Mouse (Mus musculus): ENCODE measurements around the gene Ern1. TPM values are rescaled to one million over a fixed set of nuclear protein-coding genes. Genes with fewer than 3 reads are reported as not detected.
"Not testable (repeated sequence)": the region's sequence is repeated elsewhere in the genome, so short reads cannot be mapped to it uniquely, and the experiment has no call there.

Ern1 gene
- total RNA-seq, 2 experiments from 2014 or later: 9.2 to 9.3 TPM

- DNase-seq (ENCODE audit: low spot score in 2 of 2): peak; percentile 68 to 78
These were observed 15.7 kb upstream of the Ern1 start for GRCm38 (mm10) chr11:106503425-106503717.

DNA sequence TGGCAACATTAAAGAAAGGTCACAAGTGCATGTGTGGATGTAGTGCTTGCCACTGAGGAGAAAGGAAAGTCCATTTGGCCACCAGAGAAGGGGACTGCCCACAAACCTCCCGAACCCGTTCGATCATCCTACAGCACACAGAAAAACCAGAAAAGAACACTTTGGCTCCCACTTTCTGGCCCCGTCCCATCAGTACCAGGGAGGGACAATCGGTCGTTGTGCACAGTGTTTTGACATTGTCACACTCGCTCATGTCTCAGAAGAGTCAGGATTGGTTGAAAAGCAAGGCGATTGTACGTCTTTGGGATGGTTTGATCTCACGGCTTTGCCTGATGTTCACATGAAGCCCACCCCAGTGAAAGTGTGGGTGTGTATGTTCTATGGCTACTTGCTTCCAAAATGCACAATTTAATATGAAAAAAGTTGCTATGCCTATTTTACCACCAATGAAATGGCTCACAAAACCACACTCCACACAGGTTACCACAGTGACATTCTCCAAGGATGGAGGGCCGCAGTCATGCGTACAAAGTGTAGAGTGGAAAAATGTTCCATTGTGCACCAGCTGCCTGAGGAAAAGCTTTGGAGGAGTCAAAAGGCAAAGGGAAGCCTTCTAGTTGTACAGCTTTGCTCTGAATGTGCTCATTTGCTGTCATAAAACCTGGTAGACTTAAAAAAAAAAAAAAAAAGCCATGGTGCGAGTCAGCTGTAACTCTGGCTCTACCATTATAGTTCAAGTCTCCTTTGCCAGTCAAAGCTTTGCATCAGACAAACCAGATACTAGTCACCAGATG, 15.2 kb upstream of the Ern1 start:
- no peak for DNase-seq (ENCODE audit: low spot score in 2 of 2)

- DNase-seq (ENCODE audit: low spot score in 2 of 2): no peak
These were observed 14.5 kb upstream of the Ern1 start for GRCm38 (mm10) chr11:106502159-106502505.

- peak; percentile 37 to 43 for DNase-seq (ENCODE audit: low spot score in 2 of 2)
These were observed 13.9 kb upstream of the Ern1 start for GRCm38 (mm10) chr11:106501308-106502158.

GRCm38 (mm10) chr11:106500393-106501307, 13.0 kb upstream of the Ern1 start:
- DNase-seq (ENCODE audit: low spot score in 2 of 2): peak; percentile 93 to 94

GRCm38 (mm10) chr11:106498739-106499379, 11.2 kb upstream of the Ern1 start:
- DNase-seq (ENCODE audit: low spot score in 2 of 2): no peak

GRCm38 (mm10) chr11:106497926-106498325, 10.3 kb upstream of the Ern1 start:
- no peak for DNase-seq (ENCODE audit: low spot score in 2 of 2)

GRCm38 (mm10) chr11:106497009-106497408, 9.4 kb upstream of the Ern1 start:
- not testable (repeated sequence) for DNase-seq (ENCODE audit: low spot score in 2 of 2)

- no peak for DNase-seq (ENCODE audit: low spot score in 2 of 2)
These were observed 5.5 kb upstream of the Ern1 start for GRCm38 (mm10) chr11:106492984-106493669.

- peak in 1 of 2 experiments; percentile 37 for DNase-seq (ENCODE audit: low spot score in 2 of 2)
These were observed 3.7 kb upstream of the Ern1 start for GRCm38 (mm10) chr11:106491393-106491792.

DNA sequence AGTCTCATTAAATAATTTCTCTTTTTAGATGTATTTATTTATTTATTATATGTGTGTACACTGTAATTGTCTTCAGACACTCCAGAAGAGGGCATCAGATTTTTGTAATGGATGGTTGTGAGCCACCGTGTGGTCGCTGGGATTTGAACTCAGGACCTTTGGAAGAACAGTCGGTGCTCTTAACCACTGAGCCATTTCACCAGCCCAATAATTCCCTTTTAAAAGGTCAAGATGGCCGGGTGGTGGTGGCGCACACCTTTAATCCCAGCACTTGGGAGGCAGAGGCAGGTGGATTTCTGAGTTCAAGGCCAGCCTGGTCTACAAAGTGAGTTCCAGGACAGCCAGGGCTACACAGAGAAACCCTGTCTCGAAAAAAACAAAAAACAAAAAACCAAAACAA, 2.9 kb upstream of the Ern1 start:
- DNase-seq (ENCODE audit: low spot score in 2 of 2): not testable (repeated sequence)

DNA sequence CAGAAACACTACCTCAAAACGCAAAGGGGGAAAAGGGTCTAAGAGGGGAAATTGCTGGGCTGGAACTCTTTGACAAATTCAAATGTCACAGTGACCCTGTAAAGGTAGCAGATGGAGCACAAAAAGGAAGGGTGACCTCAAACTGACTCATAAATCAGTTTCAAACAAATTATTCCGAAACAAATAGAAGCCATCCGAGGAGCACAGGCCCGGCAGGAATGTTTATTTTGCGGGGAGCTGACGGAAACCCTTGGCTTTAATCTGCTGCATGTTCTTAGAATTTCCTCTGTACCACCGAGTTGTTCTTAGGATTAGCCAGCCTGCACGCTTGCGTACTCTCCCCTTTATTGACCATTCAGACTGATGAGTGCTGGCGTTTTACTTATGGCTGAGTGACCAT, 2.4 kb upstream of the Ern1 start:
- no peak for DNase-seq (ENCODE audit: low spot score in 2 of 2)

DNA sequence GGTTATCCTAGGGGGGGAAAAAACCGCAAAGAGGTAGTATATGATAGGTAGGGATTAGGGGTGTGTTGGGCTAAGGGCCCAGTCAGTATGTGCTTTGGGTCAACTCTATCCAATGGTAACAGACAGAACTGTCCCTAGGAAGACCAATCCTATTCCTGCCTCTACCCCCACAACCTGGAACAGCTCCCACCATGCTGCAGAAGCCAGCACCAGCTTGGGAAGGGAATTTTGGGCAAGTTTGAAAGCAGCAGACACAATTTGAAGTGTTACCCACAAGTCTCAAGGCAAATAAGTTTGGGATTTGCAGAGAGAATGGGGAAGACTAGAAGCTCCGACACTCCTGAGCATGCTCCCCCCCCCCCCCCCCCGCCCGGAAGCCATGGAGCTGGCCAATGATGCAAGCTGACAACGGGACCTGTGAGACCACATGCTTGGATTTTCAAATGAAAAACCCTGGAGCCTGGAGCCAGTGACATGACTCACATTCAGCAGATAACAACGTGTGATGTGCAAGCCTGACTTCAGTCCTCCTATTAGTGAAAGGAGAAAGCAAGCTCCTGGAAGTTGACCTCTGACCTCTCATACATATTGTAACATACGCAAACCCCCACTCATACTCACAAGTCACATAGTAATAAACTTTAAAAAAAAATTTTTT, 1.5 kb upstream of the Ern1 start:
- peak; percentile 17 to 28 for DNase-seq (ENCODE audit: low spot score in 2 of 2)

GRCm38 (mm10) chr11:106488126-106488561, 492 bp upstream of the Ern1 start:
- no peak for DNase-seq (ENCODE audit: low spot score in 2 of 2)

- peak in 1 of 2 experiments; percentile 19 for DNase-seq (ENCODE audit: low spot score in 2 of 2)
These were observed 553 bp downstream of the Ern1 start for GRCm38 (mm10) chr11:106486866-106487732.

GRCm38 (mm10) chr11:106486042-106486865, 1.4 kb downstream of the Ern1 start:
- no peak for DNase-seq (ENCODE audit: low spot score in 2 of 2)

- no peak for DNase-seq (ENCODE audit: low spot score in 2 of 2)
These were observed 2.0 kb downstream of the Ern1 start for GRCm38 (mm10) chr11:106485611-106486010.

DNA sequence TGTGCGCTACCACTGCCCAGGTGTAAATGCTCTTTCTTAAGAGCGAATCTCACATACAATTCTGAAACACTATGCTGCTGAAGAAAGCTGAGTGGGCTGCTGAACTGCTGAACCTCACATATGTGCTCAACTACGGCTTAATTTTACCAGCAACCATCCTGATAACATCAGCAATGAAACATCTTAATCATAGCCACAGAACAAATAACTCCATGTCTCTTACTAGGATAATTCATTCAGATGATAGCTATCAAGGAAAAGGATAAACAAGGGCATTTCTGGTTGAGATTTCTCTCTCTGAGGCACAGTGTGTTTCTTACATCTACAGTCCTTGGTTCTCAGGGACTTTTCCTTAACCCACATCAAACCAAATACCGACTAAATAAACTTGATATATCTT, 2.8 kb downstream of the Ern1 start:
- DNase-seq (ENCODE audit: low spot score in 2 of 2): no peak
